Mouse (Mus musculus): ENCODE measurements around the gene Cldn3. TPM values are rescaled to one million over a fixed set of nuclear protein-coding genes. Genes with fewer than 3 reads are reported as not detected.

Gene Cldn3
- polyA plus RNA-seq, 1 experiment from 2014 or later, result 2.5 TPM

GRCm38 (mm10) chr5:135015497-135015896, 29.5 kb downstream of the Cldn3 start:
- Histone ChIP-seq H3K9ac (no peak overlapping the region), H3K9me3 (replicated peaks) (no peaks in the 10 kb centered on the region), H3K36me3 (peaks cover 4% of the 10 kb centered on the region; the same call in 1 of the 2 replicates), H3K27ac (ENCODE audit: poor library complexity, severe bottlenecking) (no peak overlapping the region), H3K4me3 (no peak overlapping the region), H3K4me2 (no peak overlapping the region), H3K4me1 (replicated peaks) (peaks cover 30% of the 10 kb centered on the region), H3K27me3 (replicated peaks) (no peaks in the 10 kb centered on the region)
- 0 out of 2 replicates have a peak, but pooled peaks have one; percentile 19 for ATAC-seq (ENCODE audit: insufficient number of reproducible peaks, low FRiP score)
- WGBS, result 11% methylated on average over 7 of the region's 7 CpGs

DNA sequence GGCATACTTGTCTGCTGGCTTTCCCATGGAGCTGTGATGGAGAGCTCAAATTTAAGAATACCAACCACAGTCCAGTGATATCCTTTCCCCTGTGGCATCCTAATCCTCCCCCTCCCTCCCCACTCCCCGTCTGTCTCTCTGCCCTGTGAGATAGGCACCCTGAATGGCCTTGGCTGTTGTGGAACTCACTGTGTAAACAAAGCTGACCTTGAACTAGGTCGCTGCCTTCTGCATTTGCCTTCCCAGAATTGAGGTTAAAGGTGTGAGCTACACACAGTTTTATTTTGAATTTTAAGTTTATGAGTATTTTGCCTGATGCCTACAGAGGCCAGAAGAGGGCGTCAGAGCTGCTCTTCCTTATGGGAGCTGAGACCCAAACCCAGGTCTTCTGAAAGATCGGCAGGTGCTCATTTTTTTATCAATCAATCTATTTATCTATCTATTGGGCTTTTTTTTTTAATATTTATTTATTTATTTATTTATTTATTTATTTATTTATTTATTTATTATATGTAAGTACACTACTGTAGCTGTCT, 30.3 kb downstream of the Cldn3 start:
- WGBS, result 52% methylated on average over 4 of the region's 4 CpGs
- H3K36me3 ChIP-seq, result peaks cover 3% of the 10 kb centered on the region; the same call in 1 of the 2 replicates
- H3K9ac ChIP-seq, result no peak overlapping the region
- no peaks in the 10 kb centered on the region for H3K9me3 ChIP-seq (replicated peaks)
- no peaks in the 10 kb centered on the region for H3K27me3 ChIP-seq (replicated peaks)
- no peak overlapping the region for H3K4me3 ChIP-seq
- no peak overlapping the region for H3K4me2 ChIP-seq
- ATAC-seq (ENCODE audit: insufficient number of reproducible peaks, low FRiP score), result no peak
- H3K4me1 ChIP-seq (replicated peaks), result peaks cover 22% of the 10 kb centered on the region
- no peak overlapping the region for H3K27ac ChIP-seq (ENCODE audit: poor library complexity, severe bottlenecking)

DNA sequence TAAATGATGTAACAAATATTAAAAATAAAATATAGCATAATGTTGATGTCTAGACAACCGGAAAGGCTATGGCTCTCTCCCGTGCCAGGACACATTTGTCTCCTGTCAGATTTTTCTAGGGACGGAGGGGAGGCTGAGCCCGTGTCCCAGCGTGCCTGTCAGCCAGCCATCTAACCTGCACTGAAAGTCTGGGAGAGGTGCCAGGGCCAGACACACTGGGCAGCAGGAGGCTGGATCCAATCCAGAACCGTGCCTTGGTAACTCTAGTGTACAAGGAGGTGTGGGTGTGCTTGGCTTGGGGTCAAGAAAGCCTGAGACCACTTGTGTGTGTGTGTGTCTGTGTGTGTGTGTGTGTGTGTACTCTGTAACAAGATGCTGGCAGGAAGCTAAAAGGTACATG, 35.8 kb downstream of the Cldn3 start:
- ATAC-seq (ENCODE audit: insufficient number of reproducible peaks, low FRiP score), result no peak; the same call in 1 of the 2 replicates
- peak overlapping the region; percentile 43; the same call in 1 of the 2 replicates for H3K27ac ChIP-seq (ENCODE audit: poor library complexity, severe bottlenecking)
- H3K9ac ChIP-seq, result no peak overlapping the region
- no peak overlapping the region for H3K4me2 ChIP-seq
- WGBS, result 48% methylated on average over 6 of the region's 6 CpGs
- H3K4me1 ChIP-seq (replicated peaks), result peaks cover 37% of the 10 kb centered on the region
- H3K9me3 ChIP-seq (replicated peaks), result no peaks in the 10 kb centered on the region
- H3K27me3 ChIP-seq (replicated peaks), result no peaks in the 10 kb centered on the region
- H3K36me3 ChIP-seq, result no peaks in the 10 kb centered on the region
- H3K4me3 ChIP-seq, result no peak overlapping the region

DNA sequence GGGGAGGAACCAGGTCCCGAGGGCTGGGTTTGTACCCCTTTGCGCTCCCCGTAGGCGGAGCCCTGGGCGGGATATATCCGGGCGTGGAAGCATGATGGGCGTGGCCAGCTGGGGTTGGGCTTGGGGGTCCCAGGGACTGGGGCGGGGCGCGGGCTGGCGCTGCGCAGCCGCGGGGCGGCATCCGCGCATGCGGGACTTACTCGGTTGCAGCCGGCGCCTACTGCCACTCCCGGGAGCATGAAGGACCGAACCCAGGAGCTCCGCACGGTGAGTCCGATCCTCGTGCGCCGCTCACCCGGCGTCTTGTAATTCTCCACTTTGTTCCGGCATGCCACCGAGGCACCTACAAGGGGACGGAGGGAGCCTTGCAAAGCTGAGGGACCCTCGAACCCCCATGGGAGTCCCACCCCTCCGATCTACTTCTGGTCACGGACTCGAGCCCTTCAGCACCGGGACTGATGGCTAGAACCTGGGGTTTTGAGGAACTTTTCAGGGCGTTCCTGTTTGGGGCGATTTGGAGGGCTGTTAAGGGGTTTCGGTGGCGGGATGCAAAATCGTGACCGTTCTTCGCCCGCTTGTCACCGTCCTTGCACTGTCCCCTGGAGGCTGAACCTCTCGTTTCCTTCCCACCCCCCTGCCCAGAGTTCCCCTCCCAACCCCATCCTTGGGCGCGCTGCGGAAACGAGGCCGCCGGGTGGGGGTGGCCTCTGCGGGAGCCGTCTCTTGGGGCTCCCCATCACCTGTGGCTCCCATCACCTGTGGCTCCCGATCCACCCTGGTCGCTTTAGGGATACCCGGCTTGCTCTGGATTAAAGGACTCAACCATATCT, 37.5 kb downstream of the Cldn3 start, which contains the start of gene Stx1a:
Gene Stx1a (plus strand): TSS at position 139 of the 830 bp plus-strand sequence.
- peaks cover 40% of the 10 kb centered on the region for H3K4me1 ChIP-seq (replicated peaks)
- H3K4me2 ChIP-seq, result peak within 1 kb of the TSS; percentile 95
- under 1% methylated on average over 59 of the region's 61 CpGs for WGBS

GRCm38 (mm10) chr5:135024665-135025224, 38.7 kb downstream of the Cldn3 start:
- Histone ChIP-seq H3K4me1 (replicated peaks) (peaks cover 52% of the 10 kb centered on the region), H3K27ac (ENCODE audit: poor library complexity, severe bottlenecking) (peak overlapping the region; percentile 75; the same call in 1 of the 2 replicates), H3K27me3 (replicated peaks) (no peaks in the 10 kb centered on the region), H3K4me2 (peak overlapping the region; percentile 95), H3K9ac (peak overlapping the region; percentile 84), H3K9me3 (replicated peaks) (no peaks in the 10 kb centered on the region), H3K4me3 (peak overlapping the region; percentile 76), H3K36me3 (no peaks in the 10 kb centered on the region)
- WGBS, result 34% methylated on average over 11 of the region's 11 CpGs
- ATAC-seq (ENCODE audit: insufficient number of reproducible peaks, low FRiP score), result no peak

More for the DNA sequence above, 37.5 kb downstream of the Cldn3 start, which contains the start of gene Stx1a:
- Histone ChIP-seq H3K9me3 (replicated peaks) (no peaks in the 10 kb centered on the region), H3K36me3 (no peaks in the 10 kb centered on the region), H3K27ac (ENCODE audit: poor library complexity, severe bottlenecking) (peak within 1 kb of the TSS; percentile 75), H3K9ac (peak within 1 kb of the TSS; percentile 84), H3K4me3 (peak within 1 kb of the TSS; percentile 76), H3K27me3 (replicated peaks) (no peaks in the 10 kb centered on the region)
- ATAC-seq (ENCODE audit: insufficient number of reproducible peaks, low FRiP score), result peak; percentile 88

- Histone ChIP-seq H3K9ac (peak overlapping the region; percentile 34; the same call in 1 of the 2 replicates), H3K9me3 (replicated peaks) (no peaks in the 10 kb centered on the region), H3K4me2 (peak overlapping the region; percentile 95), H3K27ac (ENCODE audit: poor library complexity, severe bottlenecking) (no peak overlapping the region), H3K27me3 (replicated peaks) (no peaks in the 10 kb centered on the region), H3K4me3 (peak overlapping the region; percentile 76), H3K36me3 (0 out of 2 replicates have a peak, but pooled peaks cover 4% of the 10 kb centered on the region), H3K4me1 (replicated peaks) (peaks cover 52% of the 10 kb centered on the region)
- ATAC-seq (ENCODE audit: insufficient number of reproducible peaks, low FRiP score), result no peak
- 22% methylated on average over 7 of the region's 7 CpGs for WGBS
These were observed 39.9 kb downstream of the Cldn3 start for GRCm38 (mm10) chr5:135025899-135026298.

GRCm38 (mm10) chr5:135029007-135029854, 43.2 kb downstream of the Cldn3 start:
- Histone ChIP-seq H3K9ac (no peak overlapping the region), H3K4me1 (replicated peaks) (peaks cover 34% of the 10 kb centered on the region), H3K4me3 (0 out of 2 replicates have a peak overlapping the region, but pooled peaks have one; percentile 4), H3K27me3 (replicated peaks) (no peaks in the 10 kb centered on the region), H3K9me3 (replicated peaks) (peaks cover 6% of the 10 kb centered on the region; the same call in 1 of the 2 replicates), H3K27ac (ENCODE audit: poor library complexity, severe bottlenecking) (peak overlapping the region; percentile 50), H3K4me2 (peak overlapping the region; percentile 51), H3K36me3 (peaks cover 17% of the 10 kb centered on the region)
- peak; percentile 54; the same call in 1 of the 2 replicates for ATAC-seq (ENCODE audit: insufficient number of reproducible peaks, low FRiP score)
- 37% methylated on average over 18 of the region's 18 CpGs for WGBS

GRCm38 (mm10) chr5:135032581-135032980, 46.6 kb downstream of the Cldn3 start:
- no peak overlapping the region for H3K27ac ChIP-seq (ENCODE audit: poor library complexity, severe bottlenecking)
- peaks cover 12% of the 10 kb centered on the region; the same call in 1 of the 2 replicates for H3K9me3 ChIP-seq (replicated peaks)
- no peaks in the 10 kb centered on the region for H3K27me3 ChIP-seq (replicated peaks)
- H3K4me1 ChIP-seq (replicated peaks), result peaks cover 19% of the 10 kb centered on the region
- WGBS, result 82% methylated on average over 5 of the region's 5 CpGs
- H3K36me3 ChIP-seq, result peaks cover 28% of the 10 kb centered on the region
- H3K4me2 ChIP-seq, result no peak overlapping the region
- ATAC-seq (ENCODE audit: insufficient number of reproducible peaks, low FRiP score), result no peak
- H3K9ac ChIP-seq, result no peak overlapping the region
- no peak overlapping the region for H3K4me3 ChIP-seq

GRCm38 (mm10) chr5:135034593-135034992, 48.6 kb downstream of the Cldn3 start:
- H3K9ac ChIP-seq, result no peak overlapping the region
- WGBS, result 92% methylated on average over 2 of the region's 2 CpGs
- no peak overlapping the region for H3K4me3 ChIP-seq
- peaks cover 48% of the 10 kb centered on the region for H3K36me3 ChIP-seq
- H3K27me3 ChIP-seq (replicated peaks), result no peaks in the 10 kb centered on the region
- peaks cover 12% of the 10 kb centered on the region; the same call in 1 of the 2 replicates for H3K9me3 ChIP-seq (replicated peaks)
- H3K4me2 ChIP-seq, result no peak overlapping the region
- H3K4me1 ChIP-seq (replicated peaks), result peaks cover 9% of the 10 kb centered on the region
- no peak for ATAC-seq (ENCODE audit: insufficient number of reproducible peaks, low FRiP score)
- no peak overlapping the region for H3K27ac ChIP-seq (ENCODE audit: poor library complexity, severe bottlenecking)

GRCm38 (mm10) chr5:135035608-135036359, 49.8 kb downstream of the Cldn3 start:
- Histone ChIP-seq H3K9me3 (replicated peaks) (peaks cover 12% of the 10 kb centered on the region; the same call in 1 of the 2 replicates), H3K27me3 (replicated peaks) (no peaks in the 10 kb centered on the region), H3K4me3 (no peak overlapping the region), H3K4me1 (replicated peaks) (peaks cover 20% of the 10 kb centered on the region), H3K4me2 (no peak overlapping the region), H3K27ac (ENCODE audit: poor library complexity, severe bottlenecking) (no peak overlapping the region), H3K36me3 (peaks cover 45% of the 10 kb centered on the region), H3K9ac (no peak overlapping the region)
- 51% methylated on average over 18 of the region's 18 CpGs for WGBS
- ATAC-seq (ENCODE audit: insufficient number of reproducible peaks, low FRiP score), result no peak

Measured in heart, embryonic 12.5 days (tissue).